Mouse (Mus musculus): Measurements from ENCODE around the gene Ppbp.

- TF ChIP-seq POLR2A (IDR thresholded peaks at IDR 0.05; ENCODE audit: low read depth, low read length) (no peak), CTCF (conservative IDR thresholded peaks at IDR 0.05; ENCODE audit: insufficient read depth, insufficient read length, low read depth, low read length) (peak; percentile 56)
These were observed 17.6 kb downstream of the Ppbp start, which contains the start of gene Cxcl3 for GRCm38 (mm10) chr5:90785659-90786588.
